Mouse (Mus musculus) layer of hippocampus, adult 9-10 months (tissue): Measurements from ENCODE around the gene Stx6.
A peak's percentile ranks its signal among the peaks of the same experiment; 100 is the strongest.

Experiments used
- DNase-seq: peaks from one replicate; pipeline ENCODE4 v3.0.0; 2022; ENCODE audit warnings: low spot score

The Stx6 gene

GRCm38 (mm10) chr1:155158141-155158969, at the start of gene Stx6:
Gene Stx6, plus strand, starts transcription at chr1:155158715.
- peak; percentile 90 for DNase-seq

- DNase-seq = no peak
Measured at GRCm38 (mm10) chr1:155109387-155110350, 48.8 kb upstream of the Stx6 start.

- DNase-seq = no peak
Measured at GRCm38 (mm10) chr1:155111491-155111890, 47.0 kb upstream of the Stx6 start.

GRCm38 (mm10) chr1:155112118-155112517, 46.4 kb upstream of the Stx6 start:
- DNase-seq = no peak

- no peak for DNase-seq
Measured at GRCm38 (mm10) chr1:155112875-155113274, 45.6 kb upstream of the Stx6 start.

- DNase-seq = no peak
Measured at GRCm38 (mm10) chr1:155113946-155114345, 44.6 kb upstream of the Stx6 start.

- DNase-seq = no peak
Measured at GRCm38 (mm10) chr1:155119719-155120118, 38.8 kb upstream of the Stx6 start.

- no peak for DNase-seq
Measured at GRCm38 (mm10) chr1:155121977-155122939, 36.3 kb upstream of the Stx6 start.

GRCm38 (mm10) chr1:155124397-155124796, 34.1 kb upstream of the Stx6 start:
- no peak for DNase-seq

- DNase-seq = no peak
Measured at GRCm38 (mm10) chr1:155126716-155127115, 31.8 kb upstream of the Stx6 start.

- DNase-seq = no peak
Measured at GRCm38 (mm10) chr1:155127429-155127934, 31.0 kb upstream of the Stx6 start.

GRCm38 (mm10) chr1:155134866-155135265, 23.6 kb upstream of the Stx6 start:
- no peak for DNase-seq

GRCm38 (mm10) chr1:155138795-155139194, 19.7 kb upstream of the Stx6 start:
- DNase-seq = no peak

- DNase-seq = peak; percentile 52
Measured at GRCm38 (mm10) chr1:155140076-155140475, 18.4 kb upstream of the Stx6 start.

GRCm38 (mm10) chr1:155145620-155146019, 12.9 kb upstream of the Stx6 start:
- no peak for DNase-seq

- DNase-seq = no peak
Measured at GRCm38 (mm10) chr1:155146572-155146980, 11.9 kb upstream of the Stx6 start, which contains the start of gene Mr1. Gene Mr1, minus strand, starts transcription at chr1:155146814.

- DNase-seq = no peak
Measured at GRCm38 (mm10) chr1:155147228-155147627, 11.3 kb upstream of the Stx6 start.

- DNase-seq = no peak
Measured at GRCm38 (mm10) chr1:155149403-155149802, 9.1 kb upstream of the Stx6 start.

- DNase-seq = no peak
Measured at GRCm38 (mm10) chr1:155150821-155151220, 7.7 kb upstream of the Stx6 start.

- DNase-seq = no peak
Measured at GRCm38 (mm10) chr1:155153906-155154305, 4.6 kb upstream of the Stx6 start.

GRCm38 (mm10) chr1:155158970-155159484, 512 bp downstream of the Stx6 start:
- DNase-seq = no peak
